21 mouse cellular contexts compared by ENCODE assay signal in genomic region chr16:26181716-26182115, GRCm38 (mm10).
A peak's percentile ranks its signal among the peaks of the same experiment; 100 is the strongest.
DNase-seq lines count a peak whose midpoint lies in the region; ATAC-seq lines count a peak whose summit lies in the region.
"Had no signal": no experiment of that assay in that cellular context is flagged by ENCODE, and none has a peak within 500 bp of the region (broad histone marks: within the 10 kb centered on the region; RNA-seq: fewer than 3 reads in every experiment).

No protein-coding gene starts in this region.

- ATAC-seq in frontal cortex, adult (ENCODE audit: low TSS enrichment) = peak; percentile 93
- ATAC-seq in megakaryocyte, adult 5-6 weeks (ENCODE audit: poor library complexity, severe bottlenecking) = no peak
- ATAC-seq: activated CD4-positive, CD25-positive, alpha-beta regulatory T cell, adult 4 months; CD4-positive, CD25-positive, alpha-beta regulatory T cell, adult 4 months; Patski had no signal

- no peak for DNase-seq in frontal cortex, postnatal 10 days (ENCODE audit: low spot score in 2 of 2)
- peak; percentile 3 for DNase-seq in layer of hippocampus, adult 9-11 months
- DNase-seq in layer of hippocampus, adult 9-10 months (ENCODE audit: low spot score) = no peak
- DNase-seq in brain, adult 2 months (ENCODE audit: low read depth, low spot score) = peak; percentile 61
- peak; percentile 13 for DNase-seq in telencephalon, adult 2 months (ENCODE audit: low read depth, low spot score)
- DNase-seq in ovary, postnatal 36 days (ENCODE audit: low spot score) = no peak
- DNase-seq: adrenal gland, adult 2 months; adrenal gland, adult 8-10 months; adrenal gland, postnatal 10 days; adrenal gland, postnatal 14 days; adrenal gland, postnatal 25 days; adrenal gland, postnatal 36 days; B cell, adult 2 months; cerebellum, adult 11 months; cerebellum, adult 11-12 months; cerebellum, adult 18-20 months had no signal

Comparison
In these comparisons a context has a peak if more than half of its experiments do, and no peak if none do; other contexts are left out.
1. DNase-seq: peak in layer of hippocampus, adult 9-11 months (single experiment), brain, adult 2 months (single experiment) and telencephalon, adult 2 months (single experiment); none in frontal cortex, postnatal 10 days (0 of 2), layer of hippocampus, adult 9-10 months (single experiment) and ovary, postnatal 36 days (single experiment).